Mouse (Mus musculus) right cerebral cortex, postnatal 10 days (tissue): ENCODE measurements around the gene Jmjd1c.

Experiments
- DNase-seq, 2 experiments: peaks; one replicate each; pipeline ENCODE4 v3.0.0; 2021; ENCODE audit warnings: low spot score in 2 of 2

Gene Jmjd1c

GRCm38 (mm10) chr10:67129531-67129930, 33.6 kb downstream of the Jmjd1c start:
- DNase-seq: peak; percentile 54 to 57

GRCm38 (mm10) chr10:67131709-67132108, 35.8 kb downstream of the Jmjd1c start:
- DNase-seq: peak in 1 of 2 experiments; percentile 13

- peak in 1 of 2 experiments; percentile 11 for DNase-seq
Measured at GRCm38 (mm10) chr10:67134322-67134721, 38.4 kb downstream of the Jmjd1c start.

- DNase-seq: no peak
Measured at GRCm38 (mm10) chr10:67137437-67137836, 41.5 kb downstream of the Jmjd1c start.

- peak in 1 of 2 experiments; percentile 54 for DNase-seq
Measured at GRCm38 (mm10) chr10:67143661-67144060, 47.7 kb downstream of the Jmjd1c start.

GRCm38 (mm10) chr10:67144269-67144668, 48.3 kb downstream of the Jmjd1c start:
- DNase-seq: no peak

GRCm38 (mm10) chr10:67145623-67146022, 49.7 kb downstream of the Jmjd1c start:
- DNase-seq: no peak

- DNase-seq: no peak
Measured at GRCm38 (mm10) chr10:67151766-67152165, 55.8 kb downstream of the Jmjd1c start.

GRCm38 (mm10) chr10:67154647-67155046, 58.7 kb downstream of the Jmjd1c start:
- no peak for DNase-seq

- no peak for DNase-seq
Measured at GRCm38 (mm10) chr10:67174049-67174448, 78.1 kb downstream of the Jmjd1c start.

GRCm38 (mm10) chr10:67176031-67176430, 80.1 kb downstream of the Jmjd1c start:
- DNase-seq: no peak

- DNase-seq: no peak
Measured at GRCm38 (mm10) chr10:67176932-67177331, 81.0 kb downstream of the Jmjd1c start.

GRCm38 (mm10) chr10:67177410-67177809, 81.5 kb downstream of the Jmjd1c start:
- DNase-seq: no peak

GRCm38 (mm10) chr10:67180021-67180420, 84.1 kb downstream of the Jmjd1c start:
- no peak for DNase-seq

- DNase-seq: no peak
Measured at GRCm38 (mm10) chr10:67180799-67181198, 84.9 kb downstream of the Jmjd1c start.

GRCm38 (mm10) chr10:67182651-67183050, 86.7 kb downstream of the Jmjd1c start:
- DNase-seq: peak in 1 of 2 experiments; percentile 38

GRCm38 (mm10) chr10:67183086-67183485, 87.2 kb downstream of the Jmjd1c start:
- DNase-seq: no peak

GRCm38 (mm10) chr10:67184441-67185070, 88.6 kb downstream of the Jmjd1c start:
- no peak for DNase-seq

GRCm38 (mm10) chr10:67185491-67186081, 89.7 kb downstream of the Jmjd1c start:
- DNase-seq: peak; percentile 76 to 85

- no peak for DNase-seq
Measured at GRCm38 (mm10) chr10:67186489-67186888, 90.6 kb downstream of the Jmjd1c start.

GRCm38 (mm10) chr10:67187001-67187453, 91.1 kb downstream of the Jmjd1c start:
- peak in 1 of 2 experiments; percentile 29 for DNase-seq

GRCm38 (mm10) chr10:67187952-67188351, 92.0 kb downstream of the Jmjd1c start:
- DNase-seq: no peak

GRCm38 (mm10) chr10:67189057-67189456, 93.1 kb downstream of the Jmjd1c start:
- peak in 1 of 2 experiments; percentile 29 for DNase-seq
